In genomic region chr7:132576116-132576650, GRCm38 (mm10) we compare ENCODE assay signal across 8 mouse cellular contexts. TPM values are rescaled to one million over a fixed set of nuclear protein-coding genes. Genes with fewer than 3 reads are reported as not detected.
DNase-seq lines count a peak whose midpoint lies in the region; ATAC-seq and TF ChIP-seq lines count a peak whose summit lies in the region.

Gene Oat, minus strand, starts transcription at chr7:132576398.

- H3K36me3 ChIP-seq in ES-Bruce4 (ENCODE audit: control insufficient read depth, insufficient read depth, low read length, poor library complexity, severe bottlenecking): no peaks in the 10 kb centered on the region
- H3K36me3 ChIP-seq in forebrain, embryonic 13.5 days (ENCODE audit: poor library complexity, severe bottlenecking): no peaks in the 10 kb centered on the region
- H3K36me3 ChIP-seq in liver, postnatal 0 days (replicated peaks; ENCODE audit: insufficient read depth, low read length): no peaks in the 10 kb centered on the region
- no peaks in the 10 kb centered on the region for H3K36me3 ChIP-seq in neural tube, embryonic 14.5 days (ENCODE audit: control insufficient read depth, insufficient read depth, low read length)

- no peak for TF ChIP-seq EP300 in ES-Bruce4 (IDR thresholded peaks at IDR 0.05; ENCODE audit: insufficient read depth, low read depth, low read length)
- TF ChIP-seq EP300 in liver, postnatal 0 days (IDR thresholded peaks at IDR 0.05; ENCODE audit: low read depth): peak; percentile 31; the same call in 1 of the 2 replicates

- WGBS in forebrain, embryonic 13.5 days: under 1% methylated on average over 49 of the region's 49 CpGs
- under 1% methylated on average over 49 of the region's 49 CpGs for WGBS in large intestine, adult 2 months
- 1% methylated on average over 48 of the region's 49 CpGs for WGBS in liver, postnatal 0 days (ENCODE audit: insufficient replicate concordance)
- WGBS in neural tube, embryonic 14.5 days: under 1% methylated on average over 42 of the region's 49 CpGs

- H3K4me2 ChIP-seq in forebrain, embryonic 13.5 days: peak within 1 kb of the TSS; percentile 73
- peak within 1 kb of the TSS; percentile 89 for H3K4me2 ChIP-seq in liver, postnatal 0 days (ENCODE audit: low read depth, low read length)
- H3K4me2 ChIP-seq in neural tube, embryonic 14.5 days (ENCODE audit: low read depth, low read length): peak within 1 kb of the TSS; percentile 72

- H3K9ac ChIP-seq in ES-Bruce4 (ENCODE audit: low read depth, poor library complexity, severe bottlenecking): peak within 1 kb of the TSS; percentile 73
- peak within 1 kb of the TSS; percentile 76 for H3K9ac ChIP-seq in forebrain, embryonic 13.5 days
- peak within 1 kb of the TSS; percentile 83 for H3K9ac ChIP-seq in liver, postnatal 0 days (replicated peaks)
- peak within 1 kb of the TSS; percentile 65 for H3K9ac ChIP-seq in neural tube, embryonic 14.5 days (replicated peaks; ENCODE audit: low read depth, low read length)

- no peaks in the 10 kb centered on the region; the same call in 1 of the 2 replicates for H3K27me3 ChIP-seq in ES-Bruce4 (ENCODE audit: control insufficient read depth, insufficient read depth, low read length, poor library complexity, severe bottlenecking)
- H3K27me3 ChIP-seq in forebrain, embryonic 13.5 days: peaks cover 14% of the 10 kb centered on the region; the same call in 1 of the 2 replicates
- peaks cover 21% of the 10 kb centered on the region for H3K27me3 ChIP-seq in liver, postnatal 0 days (ENCODE audit: insufficient read depth, low read length)
- no peaks in the 10 kb centered on the region for H3K27me3 ChIP-seq in neural tube, embryonic 14.5 days (ENCODE audit: control insufficient read depth, insufficient read depth, low read length)

- intact Hi-C loops in heart, postnatal 10 days (cut with DNase I): loop anchor here (5.0 to 10.0 kb wide), 2 partner anchors 61 to 239 kb away; partner anchors contain the start of gene Fam53b

- no peaks in the 10 kb centered on the region for H3K4me1 ChIP-seq in ES-Bruce4 (ENCODE audit: control insufficient read depth, insufficient read depth, low read length)
- peaks cover 41% of the 10 kb centered on the region for H3K4me1 ChIP-seq in forebrain, embryonic 13.5 days
- peaks cover 15% of the 10 kb centered on the region for H3K4me1 ChIP-seq in liver, postnatal 0 days (ENCODE audit: insufficient read depth)
- H3K4me1 ChIP-seq in neural tube, embryonic 14.5 days (ENCODE audit: control insufficient read depth, insufficient read depth, low read length): no peaks in the 10 kb centered on the region

- no peak within 1 kb of the TSS for H3K27ac ChIP-seq in ES-Bruce4 (ENCODE audit: insufficient read depth, low read length)
- H3K27ac ChIP-seq in forebrain, embryonic 13.5 days: peak within 1 kb of the TSS; percentile 84
- H3K27ac ChIP-seq in liver, postnatal 0 days (ENCODE audit: low read depth): peak within 1 kb of the TSS; percentile 95
- H3K27ac ChIP-seq in neural tube, embryonic 14.5 days (ENCODE audit: low read depth, low read length): peak within 1 kb of the TSS; percentile 86

- H3K4me3 ChIP-seq in ES-Bruce4 (ENCODE audit: low read depth, low read length): peak within 1 kb of the TSS; percentile 81
- peak within 1 kb of the TSS; percentile 76 for H3K4me3 ChIP-seq in forebrain, embryonic 13.5 days
- peak within 1 kb of the TSS; percentile 72 for H3K4me3 ChIP-seq in liver, postnatal 0 days (ENCODE audit: low read depth, low read length)
- peak within 1 kb of the TSS; percentile 56 for H3K4me3 ChIP-seq in neural tube, embryonic 14.5 days (ENCODE audit: low read depth, low read length)

- peak; percentile 67 for TF ChIP-seq POLR2A in ES-Bruce4 (IDR thresholded peaks at IDR 0.05; ENCODE audit: insufficient read depth, low read length)

- H3K9me3 ChIP-seq in ES-Bruce4 (replicated peaks; ENCODE audit: control insufficient read depth, insufficient read depth, low read length, poor library complexity, severe bottlenecking): no peaks in the 10 kb centered on the region
- H3K9me3 ChIP-seq in forebrain, embryonic 13.5 days (replicated peaks): no peaks in the 10 kb centered on the region
- H3K9me3 ChIP-seq in liver, postnatal 0 days (ENCODE audit: low read length): no peaks in the 10 kb centered on the region
- H3K9me3 ChIP-seq in neural tube, embryonic 14.5 days (ENCODE audit: control insufficient read depth, low read length): no peaks in the 10 kb centered on the region

- no peak for TF ChIP-seq CTCF in ES-Bruce4 (IDR thresholded peaks at IDR 0.05; ENCODE audit: low read depth, low read length)
- TF ChIP-seq CTCF in liver, postnatal 0 days (IDR thresholded peaks at IDR 0.05; ENCODE audit: low read depth): peak; percentile 15; the same call in 1 of the 2 replicates

- peak; percentile 95 to 97 for DNase-seq in heart, postnatal 10 days
- no peak for DNase-seq in large intestine, adult 2 months (ENCODE audit: low read depth, low spot score)
- DNase-seq in liver, postnatal 0 days: peak; percentile 98
- DNase-seq in testis, postnatal 10 days (ENCODE audit: low spot score): peak; percentile 95

- peak; percentile 95 for ATAC-seq in cerebellum, adult (ENCODE audit: insufficient number of reproducible peaks, low FRiP score, low TSS enrichment)
- ATAC-seq in forebrain, embryonic 13.5 days: peak; percentile 96
- ATAC-seq in liver, postnatal 0 days: peak; percentile 96
- ATAC-seq in neural tube, embryonic 14.5 days (ENCODE audit: low read depth): peak; percentile 97

RNA-seq across cellular contexts. Expression of gene Oat, which starts in this region (rescaled TPM):
- polyA plus RNA-seq in ES-Bruce4 (2011; ENCODE audit: insufficient read depth, insufficient read length, low read depth, missing spikeins): 38.8 and 43.8 TPM in 2 replicates
- 115 and 123 TPM in 2 replicates for polyA plus RNA-seq in forebrain, embryonic 13.5 days (2015; fragmentation: Nextera tagmentation; extraction: Ambion mirVana)
- total RNA-seq in heart, postnatal 10 days (2021): 100 to 1,000 TPM; 116 to 121 TPM
- 361 and 580 TPM in 2 replicates for polyA plus RNA-seq in large intestine, adult 2 months (2012; rRNA removed)
- polyA plus RNA-seq in liver, postnatal 0 days (2015; fragmentation: Nextera tagmentation; extraction: Ambion mirVana): 43.8 and 44.6 TPM in 2 replicates
- 80.3 and 94.6 TPM in 2 replicates for polyA plus RNA-seq in neural tube, embryonic 14.5 days (2014; fragmentation: Nextera tagmentation; extraction: Ambion mirVana)
